In the genomic region with DNA sequence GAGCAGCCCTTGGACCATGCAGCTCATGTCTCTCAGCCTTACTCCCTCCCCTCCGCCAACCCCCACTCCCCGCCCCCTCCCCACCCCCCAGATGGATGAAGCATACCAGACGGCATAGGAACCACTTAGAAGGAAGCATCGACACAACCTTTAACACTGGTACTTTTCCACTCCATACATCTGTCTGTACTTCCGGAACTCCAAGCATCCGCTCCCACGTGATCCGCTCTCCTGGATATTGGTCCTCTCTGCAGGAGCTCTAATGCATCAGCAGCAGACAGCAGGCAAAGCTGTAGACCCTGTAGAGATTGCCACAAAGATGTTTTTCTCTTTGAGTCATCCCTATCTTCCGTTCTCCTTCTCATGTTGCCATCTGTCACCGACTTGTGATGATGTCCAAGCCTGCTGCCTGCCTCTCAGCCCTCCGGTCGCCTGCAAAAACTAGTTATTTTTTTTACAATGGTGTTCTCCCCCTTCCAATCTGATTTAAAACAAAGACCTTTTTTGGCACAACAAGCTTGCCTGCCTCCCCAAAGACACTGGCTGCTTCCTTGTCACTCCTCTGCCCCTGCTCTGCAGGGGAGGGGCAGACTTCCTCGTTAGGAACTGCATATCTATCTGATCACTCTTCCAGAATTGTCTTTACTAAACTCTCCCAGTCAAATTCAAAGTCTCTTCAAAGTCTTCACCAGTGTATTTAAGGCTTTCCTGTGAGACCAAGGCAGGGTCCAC, we compare ENCODE assay signal across 8 mouse cellular contexts.
DNase-seq lines count a peak whose midpoint lies in the region; ATAC-seq lines count a peak whose summit lies in the region.

No protein-coding gene starts in this region.

- 27% methylated on average over 13 of the region's 13 CpGs for WGBS in forebrain, embryonic 15.5 days
- WGBS in liver, embryonic 12.5 days (ENCODE audit: insufficient replicate concordance): 17% methylated on average over 12 of the region's 13 CpGs
- WGBS in stomach, embryonic 16.5 days: 11% methylated on average over 12 of the region's 13 CpGs

- H3K9ac ChIP-seq in forebrain, embryonic 15.5 days (replicated peaks): no peak overlapping the region
- H3K9ac ChIP-seq in liver, embryonic 12.5 days: no peak overlapping the region
- peak overlapping the region; percentile 44; the same call in 1 of the 2 replicates for H3K9ac ChIP-seq in stomach, embryonic 16.5 days (ENCODE audit: low read length)

- H3K9me3 ChIP-seq in forebrain, embryonic 15.5 days: no peaks in the 10 kb centered on the region
- H3K9me3 ChIP-seq in liver, embryonic 12.5 days (replicated peaks): no peaks in the 10 kb centered on the region
- no peaks in the 10 kb centered on the region for H3K9me3 ChIP-seq in stomach, embryonic 16.5 days (replicated peaks; ENCODE audit: control insufficient read depth, low read length)

- no peaks in the 10 kb centered on the region for H3K36me3 ChIP-seq in forebrain, embryonic 15.5 days
- no peaks in the 10 kb centered on the region for H3K36me3 ChIP-seq in liver, embryonic 12.5 days
- H3K36me3 ChIP-seq in stomach, embryonic 16.5 days (ENCODE audit: control insufficient read depth, insufficient read depth, low read length): no peaks in the 10 kb centered on the region

- H3K27ac ChIP-seq in forebrain, embryonic 15.5 days (replicated peaks): no peak overlapping the region
- H3K27ac ChIP-seq in liver, embryonic 12.5 days: no peak overlapping the region
- peak overlapping the region; percentile 39 for H3K27ac ChIP-seq in stomach, embryonic 16.5 days (ENCODE audit: low read length)

- H3K4me3 ChIP-seq in forebrain, embryonic 15.5 days: peak overlapping the region; percentile 14
- no peak overlapping the region for H3K4me3 ChIP-seq in liver, embryonic 12.5 days
- H3K4me3 ChIP-seq in stomach, embryonic 16.5 days (replicated peaks; ENCODE audit: low read length): peak overlapping the region; percentile 25

- no peak for DNase-seq in frontal cortex, postnatal 10 days (ENCODE audit: low spot score in 2 of 2)
- peak; percentile 87 for DNase-seq in brain, adult 2 months (ENCODE audit: low read depth, low spot score)
- DNase-seq in kidney, postnatal 10 days: peak; percentile 64
- DNase-seq in thymus, postnatal 36 days: no peak

- H3K4me1 ChIP-seq in forebrain, embryonic 15.5 days: peaks cover 6% of the 10 kb centered on the region; the same call in 1 of the 2 replicates
- no peaks in the 10 kb centered on the region for H3K4me1 ChIP-seq in liver, embryonic 12.5 days
- H3K4me1 ChIP-seq in stomach, embryonic 16.5 days (ENCODE audit: control insufficient read depth, insufficient read depth, low read length): peaks cover 5% of the 10 kb centered on the region; the same call in 1 of the 2 replicates

- peak overlapping the region; percentile 33 for H3K4me2 ChIP-seq in forebrain, embryonic 15.5 days (replicated peaks)
- H3K4me2 ChIP-seq in liver, embryonic 12.5 days: peak overlapping the region; percentile 8; the same call in 1 of the 2 replicates
- peak overlapping the region; percentile 50 for H3K4me2 ChIP-seq in stomach, embryonic 16.5 days (ENCODE audit: low read depth, low read length)

- H3K27me3 ChIP-seq in forebrain, embryonic 15.5 days: no peaks in the 10 kb centered on the region
- 0 out of 2 replicates have a peak, but pooled peaks cover 3% of the 10 kb centered on the region for H3K27me3 ChIP-seq in liver, embryonic 12.5 days (replicated peaks)
- no peaks in the 10 kb centered on the region for H3K27me3 ChIP-seq in stomach, embryonic 16.5 days (ENCODE audit: control insufficient read depth, insufficient read depth, low read length)

- peak; percentile 96 for ATAC-seq in frontal cortex, adult (ENCODE audit: low TSS enrichment)
- peak; percentile 43; the same call in 1 of the 2 replicates for ATAC-seq in forebrain, embryonic 15.5 days (replicated peaks)
- ATAC-seq in liver, embryonic 12.5 days: no peak
- ATAC-seq in stomach, embryonic 16.5 days (ENCODE audit: insufficient read depth, low FRiP score): peak; percentile 88

Comparison
In these comparisons a context has a peak if more than half of its experiments do, and no peak if none do; other contexts are left out.
1. DNase-seq: peak in brain, adult 2 months (single experiment) and kidney, postnatal 10 days (single experiment); none in frontal cortex, postnatal 10 days (0 of 2) and thymus, postnatal 36 days (0 of 2).
2. Peak in every context shown above with its lines, with median percentiles within 50 percentile points of each other: H3K4me2 ChIP-seq.